Mouse (Mus musculus) cerebellum, adult 9-10 months (tissue): ENCODE measurements at regions not wholly inside any gene's neighbourhood (a gene's known extent, or its start where the extent isn't known, plus 50 kb on each side); places are given as distances from the start of the nearest gene placed in this dataset.

Source experiments
- DNase-seq: peaks from one replicate; pipeline ENCODE4 v3.0.0; 2022

GRCm38 (mm10) chr3:135155537-135155956 lies 56.8 kb upstream of the Cenpe start:
- peak; percentile 6 for DNase-seq
